Mouse (Mus musculus) natural killer cell, adult 2 months (primary cell): ENCODE measurements at regions not wholly inside any gene's neighbourhood (a gene's known extent, or its start where the extent isn't known, plus 50 kb on each side); places are given as distances from the start of the nearest gene placed in this dataset.
A peak's percentile ranks its signal among the peaks of the same experiment; 100 is the strongest.

Source experiments
- DNase-seq, 2 experiments: peaks; one replicate each; pipeline ENCODE4 v3.0.0; 2022; ENCODE audit warnings: low spot score in 2 of 2

DNA sequence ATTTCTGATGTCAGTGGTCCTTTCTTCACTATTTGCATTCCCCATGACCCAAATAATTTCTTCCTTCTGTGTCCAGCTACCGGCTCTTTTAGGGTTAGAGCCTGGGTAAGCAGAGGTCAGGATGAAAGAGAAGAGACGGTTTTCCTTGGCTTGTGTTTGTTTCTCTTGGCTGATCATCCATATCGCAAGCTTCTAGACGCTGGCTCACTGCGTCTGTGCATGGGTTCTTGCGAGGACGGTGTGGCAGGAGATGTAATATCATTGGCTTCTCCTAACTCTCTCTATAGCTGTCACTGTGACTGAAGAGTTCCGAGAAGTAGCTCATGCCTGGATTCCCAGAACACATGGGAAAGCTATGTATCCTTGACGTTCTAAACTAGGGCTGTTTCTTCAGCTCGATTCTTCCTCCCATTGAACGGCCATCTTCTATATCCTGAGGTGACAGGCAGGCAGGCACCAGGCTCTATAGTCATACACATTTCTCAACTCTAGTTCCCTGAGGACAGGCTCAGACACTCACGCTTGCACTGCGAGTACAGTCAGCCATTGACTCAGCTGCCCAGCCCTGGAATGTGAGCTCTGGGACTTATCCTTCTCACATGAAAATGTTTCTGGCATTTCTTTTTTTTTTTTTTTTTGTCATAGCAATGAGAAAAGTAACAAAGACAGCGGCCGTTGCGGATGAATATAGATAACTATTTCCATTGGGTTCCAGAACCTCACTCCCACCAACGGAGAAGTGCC, 85.0 kb downstream of the Bach1 start:
- DNase-seq: no peak

- DNase-seq: no peak
Observed at GRCm38 (mm10) chr16:87784405-87784994, 85.8 kb downstream of the Bach1 start.

DNA sequence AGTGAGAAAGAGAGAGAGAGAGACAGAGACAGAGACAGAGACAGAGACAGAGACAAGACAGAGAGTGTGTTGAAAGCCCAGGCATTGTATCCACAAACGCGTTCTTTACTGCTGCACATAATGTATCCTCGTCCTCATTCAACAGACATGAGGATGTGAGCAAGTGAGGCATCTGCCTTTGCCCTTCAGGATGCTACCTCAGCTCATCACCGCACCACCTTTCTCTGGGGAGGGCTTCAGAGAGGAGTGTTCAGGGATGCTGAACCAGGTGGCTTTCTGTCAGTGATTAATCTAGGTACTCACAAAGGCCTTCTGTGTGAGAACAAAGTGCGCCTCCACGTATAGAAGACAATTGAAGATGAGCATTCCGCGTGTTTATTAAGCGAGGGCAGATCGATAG, 90.8 kb downstream of the Bach1 start:
- DNase-seq: no peak

DNA sequence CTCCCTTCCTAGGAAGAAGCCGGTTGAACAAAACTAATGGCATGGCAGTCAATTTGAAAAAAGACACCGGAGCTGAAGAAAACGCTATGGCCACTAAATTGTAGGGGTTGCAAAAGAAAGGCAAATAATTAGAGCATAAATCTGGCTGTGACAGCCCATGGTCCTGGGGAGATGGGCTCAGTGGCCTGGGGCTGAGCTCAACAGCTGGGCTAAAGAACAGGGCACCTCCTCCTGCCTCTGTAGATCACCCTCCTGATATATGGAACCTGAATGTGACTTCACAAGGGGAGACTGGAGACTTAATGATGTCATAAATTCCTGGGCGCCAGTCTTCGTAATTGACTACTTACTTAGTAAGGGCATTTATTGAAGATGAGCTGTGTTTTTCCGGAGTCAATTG, 91.2 kb downstream of the Bach1 start:
- DNase-seq: no peak

DNA sequence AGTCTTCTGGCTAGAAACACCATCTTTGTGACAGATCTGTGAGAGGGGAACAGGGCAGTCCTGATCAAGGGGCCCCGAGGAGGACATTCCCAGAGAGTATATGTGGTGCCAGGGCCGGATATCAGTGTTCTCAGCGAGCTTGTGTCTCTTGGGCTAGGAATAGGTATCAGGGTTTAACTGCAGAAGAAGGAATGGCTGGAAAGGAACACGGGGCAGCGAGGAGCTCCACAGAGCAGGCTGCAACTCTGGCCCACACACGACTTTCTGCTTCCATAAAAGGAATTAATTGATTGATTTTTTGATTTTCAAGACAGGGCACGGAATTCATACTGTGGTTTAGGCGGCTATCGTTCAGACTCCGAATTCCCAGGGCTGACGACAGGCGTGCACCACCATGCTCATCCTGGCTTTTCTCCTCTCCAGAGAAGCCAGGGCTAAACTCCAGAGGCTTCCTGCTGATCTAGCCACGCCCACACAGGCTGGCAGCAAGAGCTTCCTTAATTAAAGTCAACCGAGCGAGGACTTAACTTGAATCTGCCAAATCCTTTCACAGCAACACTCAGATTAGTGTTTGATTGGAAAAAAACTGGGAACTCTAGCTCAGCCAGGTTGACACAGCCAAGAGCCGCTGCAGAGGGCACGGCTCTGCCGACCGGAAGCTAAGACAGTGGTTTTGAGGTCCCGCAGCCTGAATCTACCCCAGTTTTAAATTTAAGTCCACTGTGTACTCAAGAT, 97.9 kb downstream of the Bach1 start:
- no peak for DNase-seq

DNA sequence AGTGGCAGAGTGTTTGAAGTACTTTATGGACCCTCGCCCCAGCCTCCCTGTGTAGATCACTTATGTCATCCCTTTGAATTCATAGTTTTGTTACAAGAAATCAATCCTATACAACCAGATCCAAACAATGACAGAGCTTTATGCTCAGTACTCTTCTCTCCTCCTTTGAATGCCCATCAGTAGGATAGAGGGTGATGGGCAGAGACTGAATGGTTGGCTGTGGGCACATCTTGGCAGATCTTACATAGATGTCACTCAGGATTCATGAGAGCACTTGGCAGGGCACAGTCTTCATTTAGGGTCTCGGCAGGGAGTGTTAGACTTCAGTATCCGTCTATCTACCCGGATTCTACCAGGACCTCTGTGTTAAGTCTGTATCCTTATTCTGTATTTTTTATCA, 103.6 kb downstream of the Bach1 start:
- no peak for DNase-seq

GRCm38 (mm10) chr16:87817590-87817989, 118.8 kb downstream of the Bach1 start:
- no peak for DNase-seq

- DNase-seq: no peak
Observed at GRCm38 (mm10) chr16:87834296-87834695, 135.6 kb downstream of the Bach1 start.

DNA sequence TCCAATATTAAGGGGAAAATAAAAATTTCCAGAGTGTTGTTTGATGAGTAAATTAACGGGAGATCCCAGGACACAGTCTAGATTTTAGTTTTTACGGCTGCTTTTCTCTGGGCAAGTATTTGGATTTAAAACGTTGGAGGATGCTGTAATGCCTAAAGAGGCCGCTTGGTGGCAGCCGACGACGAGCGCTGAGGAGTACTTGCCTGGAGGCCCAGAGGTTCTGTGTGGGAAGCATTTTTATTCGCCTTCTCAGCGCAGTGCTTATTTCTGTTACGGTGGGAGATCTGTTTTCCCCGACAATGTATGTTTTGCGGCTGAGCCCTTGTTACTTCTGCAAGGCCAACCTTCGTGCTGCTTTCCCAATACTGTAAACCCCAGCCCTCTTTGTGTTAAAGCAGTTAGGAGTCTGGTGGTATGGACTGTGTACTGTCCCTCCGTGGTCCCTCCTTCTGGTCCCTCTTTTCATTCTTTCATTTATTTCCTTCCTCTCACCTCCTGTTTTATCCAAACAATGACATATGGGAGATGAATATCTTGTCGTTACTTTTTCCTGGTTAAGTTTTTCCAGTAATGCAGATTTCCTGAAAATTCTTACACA, 142.3 kb downstream of the Bach1 start:
- DNase-seq: peak; percentile 2 to 30
